Mouse (Mus musculus): ENCODE measurements around the gene Nlrc3. TPM values are rescaled to one million over a fixed set of nuclear protein-coding genes. Genes with fewer than 3 reads are reported as not detected.
"Not testable (repeated sequence)": the region's sequence is repeated elsewhere in the genome, so short reads cannot be mapped to it uniquely, and the experiment has no call there.

Nlrc3 gene
- 0.76 and 0.91 TPM in 2 replicates for polyA plus RNA-seq (2014; fragmentation: Nextera tagmentation; extraction: Ambion mirVana)

DNA sequence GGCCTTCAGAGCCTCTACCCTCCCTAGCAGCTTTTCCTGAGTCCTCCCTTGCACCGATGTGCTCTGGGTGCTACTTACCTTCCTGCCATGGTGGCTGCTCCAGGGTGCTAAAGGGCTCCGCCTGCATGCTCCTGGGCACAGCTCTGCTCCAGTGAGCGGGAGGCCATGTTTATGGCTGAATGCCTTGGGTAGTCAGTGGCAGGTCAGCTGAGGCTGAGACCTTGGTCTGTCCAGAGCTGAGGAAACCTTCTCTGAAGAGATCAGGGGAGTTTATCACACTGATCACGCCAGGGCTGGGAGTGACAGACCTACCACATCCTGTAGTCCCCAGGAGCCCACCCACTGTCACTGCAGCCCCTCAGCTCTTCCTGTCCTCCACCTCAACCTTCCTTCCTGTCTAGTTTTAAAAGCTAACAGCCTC, at the start of gene Nlrc3:
Gene Nlrc3 (minus strand): TSS at position 382 of the 421 bp plus-strand sequence.
- H3K36me3 ChIP-seq (replicated peaks; ENCODE audit: control insufficient read depth, insufficient read depth, low read depth, low read length) = peaks cover under 1% of the 10 kb centered on the region
- no peak within 1 kb of the TSS for H3K4me3 ChIP-seq (ENCODE audit: low read depth, low read length)
- no peaks in the 10 kb centered on the region for H3K9me3 ChIP-seq (replicated peaks; ENCODE audit: control insufficient read depth, low read length)
- no peak within 1 kb of the TSS for H3K27ac ChIP-seq (replicated peaks; ENCODE audit: low read depth, low read length)
- H3K27me3 ChIP-seq (ENCODE audit: control insufficient read depth, insufficient read depth, low read length) = no peaks in the 10 kb centered on the region
- no peaks in the 10 kb centered on the region for H3K4me1 ChIP-seq (ENCODE audit: control insufficient read depth, insufficient read depth, low read length)
- ATAC-seq (replicated peaks; ENCODE audit: insufficient number of reproducible peaks, low FRiP score, low TSS enrichment, low read depth) = 0 out of 2 replicates have a peak, but pooled peaks have one; percentile 21
- 68% methylated on average over 4 of the region's 4 CpGs for WGBS
- no peak within 1 kb of the TSS for H3K4me2 ChIP-seq (ENCODE audit: low read depth, low read length)
- H3K9ac ChIP-seq (replicated peaks; ENCODE audit: low read length) = no peak within 1 kb of the TSS
- no peak for DNase-seq (ENCODE audit: low spot score)

GRCm38 (mm10) chr16:4022719-4023118, 46.3 kb upstream of the Nlrc3 start:
- no peak for ATAC-seq (replicated peaks; ENCODE audit: insufficient number of reproducible peaks, low FRiP score, low TSS enrichment, low read depth)
- Histone ChIP-seq H3K9ac (replicated peaks; ENCODE audit: low read length) (no peak overlapping the region), H3K36me3 (replicated peaks; ENCODE audit: control insufficient read depth, insufficient read depth, low read depth, low read length) (no peaks in the 10 kb centered on the region), H3K9me3 (replicated peaks; ENCODE audit: control insufficient read depth, low read length) (no peaks in the 10 kb centered on the region), H3K4me3 (ENCODE audit: low read depth, low read length) (no peak overlapping the region), H3K27ac (replicated peaks; ENCODE audit: low read depth, low read length) (no peak overlapping the region), H3K4me2 (ENCODE audit: low read depth, low read length) (no peak overlapping the region), H3K4me1 (ENCODE audit: control insufficient read depth, insufficient read depth, low read length) (no peaks in the 10 kb centered on the region), H3K27me3 (ENCODE audit: control insufficient read depth, insufficient read depth, low read length) (no peaks in the 10 kb centered on the region)
- DNase-seq (ENCODE audit: low spot score) = no peak
- 76% methylated on average over 4 of the region's 4 CpGs for WGBS

DNA sequence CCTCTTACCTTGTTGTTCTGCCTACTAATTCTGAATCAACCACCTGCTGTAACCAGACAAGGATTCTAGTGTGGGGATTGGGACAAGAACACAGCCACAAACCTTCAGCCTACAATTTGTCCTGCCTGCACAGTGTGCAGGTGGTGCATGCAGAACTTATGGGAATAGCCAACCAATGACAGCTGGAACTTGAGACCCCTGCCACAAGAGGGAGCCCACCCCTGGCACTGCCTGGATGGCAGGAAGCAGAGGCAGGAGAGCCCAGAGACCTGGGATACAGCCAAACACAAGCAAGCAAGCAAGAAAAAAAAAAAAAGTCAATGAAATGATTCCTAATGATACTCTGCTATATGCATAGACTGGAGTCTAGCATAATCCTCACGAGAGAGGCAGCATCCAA, 44.8 kb upstream of the Nlrc3 start:
- 76% methylated on average over 1 of the region's 1 CpGs for WGBS
- no peak overlapping the region for H3K9ac ChIP-seq (replicated peaks; ENCODE audit: low read length)
- ATAC-seq (replicated peaks; ENCODE audit: insufficient number of reproducible peaks, low FRiP score, low TSS enrichment, low read depth) = no peak

DNA sequence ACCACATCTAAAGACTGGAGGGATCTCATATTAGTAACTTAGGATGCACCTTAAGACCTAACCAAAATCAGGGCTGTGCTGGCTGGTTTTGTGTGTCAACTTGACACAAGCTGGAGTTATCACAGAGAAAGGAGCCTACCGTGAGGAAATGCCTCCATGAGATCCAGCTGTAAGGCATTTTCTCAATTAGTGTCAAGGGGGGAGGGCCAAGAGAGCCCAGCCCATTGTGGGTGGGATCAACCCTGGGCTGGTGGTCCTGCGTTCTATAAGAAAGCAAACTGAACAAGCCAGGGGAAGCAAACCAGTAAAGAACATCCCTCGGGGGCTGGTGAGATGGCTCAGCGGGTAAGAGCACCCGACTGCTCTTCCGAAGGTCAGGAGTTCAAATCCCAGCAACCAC, 41.0 kb upstream of the Nlrc3 start:
- not testable (repeated sequence) for H3K36me3 ChIP-seq (replicated peaks; ENCODE audit: control insufficient read depth, insufficient read depth, low read depth, low read length); H3K4me2 ChIP-seq (ENCODE audit: low read depth, low read length); H3K9me3 ChIP-seq (replicated peaks; ENCODE audit: control insufficient read depth, low read length); H3K27ac ChIP-seq (replicated peaks; ENCODE audit: low read depth, low read length); H3K27me3 ChIP-seq (ENCODE audit: control insufficient read depth, insufficient read depth, low read length); H3K4me3 ChIP-seq (ENCODE audit: low read depth, low read length); H3K9ac ChIP-seq (replicated peaks; ENCODE audit: low read length); H3K4me1 ChIP-seq (ENCODE audit: control insufficient read depth, insufficient read depth, low read length)
- 0 out of 2 replicates have a peak, but pooled peaks have one; percentile 44 for ATAC-seq (replicated peaks; ENCODE audit: insufficient number of reproducible peaks, low FRiP score, low TSS enrichment, low read depth)
- 59% methylated on average over 6 of the region's 6 CpGs for WGBS
- DNase-seq (ENCODE audit: low spot score) = peak; percentile 50

More for the DNA sequence above, 44.8 kb upstream of the Nlrc3 start:
- Histone ChIP-seq H3K36me3 (replicated peaks; ENCODE audit: control insufficient read depth, insufficient read depth, low read depth, low read length) (no peaks in the 10 kb centered on the region), H3K9me3 (replicated peaks; ENCODE audit: control insufficient read depth, low read length) (no peaks in the 10 kb centered on the region), H3K4me2 (ENCODE audit: low read depth, low read length) (no peak overlapping the region), H3K4me1 (ENCODE audit: control insufficient read depth, insufficient read depth, low read length) (no peaks in the 10 kb centered on the region), H3K27me3 (ENCODE audit: control insufficient read depth, insufficient read depth, low read length) (no peaks in the 10 kb centered on the region), H3K27ac (replicated peaks; ENCODE audit: low read depth, low read length) (no peak overlapping the region), H3K4me3 (ENCODE audit: low read depth, low read length) (no peak overlapping the region)
- no peak for DNase-seq (ENCODE audit: low spot score)

GRCm38 (mm10) chr16:4016786-4017185, 40.4 kb upstream of the Nlrc3 start:
- ATAC-seq (replicated peaks; ENCODE audit: insufficient number of reproducible peaks, low FRiP score, low TSS enrichment, low read depth); H3K9ac ChIP-seq (replicated peaks; ENCODE audit: low read length); H3K27ac ChIP-seq (replicated peaks; ENCODE audit: low read depth, low read length); H3K4me2 ChIP-seq (ENCODE audit: low read depth, low read length); H3K9me3 ChIP-seq (replicated peaks; ENCODE audit: control insufficient read depth, low read length); DNase-seq (ENCODE audit: low spot score); H3K36me3 ChIP-seq (replicated peaks; ENCODE audit: control insufficient read depth, insufficient read depth, low read depth, low read length); H3K27me3 ChIP-seq (ENCODE audit: control insufficient read depth, insufficient read depth, low read length); H3K4me1 ChIP-seq (ENCODE audit: control insufficient read depth, insufficient read depth, low read length); H3K4me3 ChIP-seq (ENCODE audit: low read depth, low read length): not testable (repeated sequence)
- 79% methylated on average over 17 of the region's 17 CpGs for WGBS

DNA sequence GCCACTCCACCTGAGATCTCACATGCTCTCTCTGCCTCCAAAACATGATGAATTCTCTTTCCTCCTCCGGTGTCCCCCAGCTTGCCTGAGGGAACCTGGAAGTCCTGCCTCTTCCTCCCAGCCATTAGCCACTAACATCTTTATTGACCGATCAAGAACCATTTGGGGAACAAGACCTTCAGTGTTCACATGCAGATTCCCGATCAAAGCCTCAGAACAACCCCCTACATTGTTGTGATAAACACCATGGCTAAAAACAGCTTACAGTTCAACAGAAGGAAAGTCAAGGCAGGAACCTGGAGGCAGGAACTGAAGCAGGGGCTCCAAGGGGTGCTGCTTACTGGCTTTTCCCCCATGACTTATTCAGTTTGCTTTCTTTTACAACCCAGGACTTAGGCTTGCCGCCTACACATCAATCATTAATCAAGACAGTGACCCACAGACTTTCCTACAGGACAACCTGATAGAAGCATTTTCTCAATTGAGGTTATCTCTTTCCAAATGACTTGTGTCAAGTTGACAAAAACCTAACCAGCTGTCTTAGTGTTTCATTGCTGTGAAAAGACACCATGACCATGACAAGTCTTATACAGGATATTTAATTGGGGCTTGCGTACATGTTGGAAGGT, 37.7 kb upstream of the Nlrc3 start:
- H3K27me3 ChIP-seq (ENCODE audit: control insufficient read depth, insufficient read depth, low read length) = no peaks in the 10 kb centered on the region

DNA sequence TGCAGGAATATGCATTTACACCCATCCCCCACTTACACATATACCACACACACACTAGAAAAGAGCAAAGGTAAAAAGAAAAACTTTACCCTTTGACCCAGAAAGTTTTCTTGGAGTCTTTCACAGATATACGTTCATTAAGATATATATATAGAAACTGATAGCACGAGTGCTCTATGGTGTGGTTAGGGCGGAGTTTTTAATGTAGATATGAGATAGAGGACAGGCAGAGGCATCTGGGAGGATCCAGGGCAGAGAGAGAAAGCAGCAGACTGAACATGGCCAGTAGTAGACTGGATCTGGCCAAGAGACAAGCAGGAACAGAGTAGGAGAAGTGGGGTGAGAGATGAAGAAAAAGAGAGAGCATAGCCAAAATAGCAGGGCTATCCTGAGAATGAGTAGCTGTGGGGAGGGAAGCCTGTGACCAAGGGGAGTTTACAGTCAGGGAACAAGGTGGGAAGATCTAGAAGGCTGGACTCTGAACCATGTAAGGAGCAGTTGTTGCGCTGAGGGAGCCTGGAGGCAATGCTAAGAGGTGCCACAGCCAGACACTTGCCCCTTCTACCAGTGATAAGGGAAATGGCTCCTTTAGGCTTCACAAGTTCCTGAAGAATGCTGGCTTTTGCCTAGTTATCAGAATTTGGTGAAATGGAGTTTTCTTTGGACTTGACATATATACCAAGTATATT, 36.6 kb upstream of the Nlrc3 start:
- no peaks in the 10 kb centered on the region for H3K9me3 ChIP-seq (replicated peaks; ENCODE audit: control insufficient read depth, low read length)
- H3K27ac ChIP-seq (replicated peaks; ENCODE audit: low read depth, low read length) = no peak overlapping the region
- H3K9ac ChIP-seq (replicated peaks; ENCODE audit: low read length) = no peak overlapping the region
- no peak overlapping the region for H3K4me3 ChIP-seq (ENCODE audit: low read depth, low read length)
- no peak overlapping the region for H3K4me2 ChIP-seq (ENCODE audit: low read depth, low read length)
- WGBS = 77% methylated on average over 4 of the region's 4 CpGs
- no peak for DNase-seq (ENCODE audit: low spot score)
- no peak for ATAC-seq (replicated peaks; ENCODE audit: insufficient number of reproducible peaks, low FRiP score, low TSS enrichment, low read depth)
- no peaks in the 10 kb centered on the region for H3K27me3 ChIP-seq (ENCODE audit: control insufficient read depth, insufficient read depth, low read length)
- H3K36me3 ChIP-seq (replicated peaks; ENCODE audit: control insufficient read depth, insufficient read depth, low read depth, low read length) = no peaks in the 10 kb centered on the region
- H3K4me1 ChIP-seq (ENCODE audit: control insufficient read depth, insufficient read depth, low read length) = no peaks in the 10 kb centered on the region

More for the DNA sequence above, 37.7 kb upstream of the Nlrc3 start:
- Histone ChIP-seq H3K4me2 (ENCODE audit: low read depth, low read length) (no peak overlapping the region), H3K9me3 (replicated peaks; ENCODE audit: control insufficient read depth, low read length) (no peaks in the 10 kb centered on the region), H3K36me3 (replicated peaks; ENCODE audit: control insufficient read depth, insufficient read depth, low read depth, low read length) (no peaks in the 10 kb centered on the region), H3K4me3 (ENCODE audit: low read depth, low read length) (no peak overlapping the region), H3K27ac (replicated peaks; ENCODE audit: low read depth, low read length) (no peak overlapping the region), H3K4me1 (ENCODE audit: control insufficient read depth, insufficient read depth, low read length) (no peaks in the 10 kb centered on the region), H3K9ac (replicated peaks; ENCODE audit: low read length) (no peak overlapping the region)
- DNase-seq (ENCODE audit: low spot score) (no peak), ATAC-seq (replicated peaks; ENCODE audit: insufficient number of reproducible peaks, low FRiP score, low TSS enrichment, low read depth) (no peak)
- 79% methylated on average over 5 of the region's 5 CpGs for WGBS

Data from embryonic facial prominence, embryonic 11.5 days (tissue).